Mouse (Mus musculus): Measurements from ENCODE around the gene Rpl22.

Gene Rpl22

GRCm38 (mm10) chr4:152325574-152326411 is at the start of gene Rpl22:
Gene Rpl22, plus strand, starts transcription at chr4:152325742.
- DNase-seq (ENCODE audit: low spot score in 2 of 2), result peak; percentile 91 to 92

GRCm38 (mm10) chr4:152276389-152277347 is 48.9 kb upstream of the Rpl22 start:
- no peak for DNase-seq (ENCODE audit: low spot score in 2 of 2)

- DNase-seq (ENCODE audit: low spot score in 2 of 2), result no peak
Measured at GRCm38 (mm10) chr4:152277916-152278315, 47.6 kb upstream of the Rpl22 start.

- DNase-seq (ENCODE audit: low spot score in 2 of 2), result no peak
Measured at GRCm38 (mm10) chr4:152278986-152279385, 46.6 kb upstream of the Rpl22 start.

GRCm38 (mm10) chr4:152281601-152282000 is 43.9 kb upstream of the Rpl22 start:
- DNase-seq (ENCODE audit: low spot score in 2 of 2), result no peak

GRCm38 (mm10) chr4:152282721-152283120 is 42.8 kb upstream of the Rpl22 start:
- DNase-seq (ENCODE audit: low spot score in 2 of 2), result no peak

GRCm38 (mm10) chr4:152283186-152283950 is 42.2 kb upstream of the Rpl22 start:
- DNase-seq (ENCODE audit: low spot score in 2 of 2), result peak; percentile 81 to 89

- DNase-seq (ENCODE audit: low spot score in 2 of 2), result peak in 1 of 2 experiments; percentile 49
Measured at GRCm38 (mm10) chr4:152285505-152285904, 40.0 kb upstream of the Rpl22 start.

GRCm38 (mm10) chr4:152286183-152286582 is 39.4 kb upstream of the Rpl22 start:
- DNase-seq (ENCODE audit: low spot score in 2 of 2), result no peak

- peak; percentile 62 to 73 for DNase-seq (ENCODE audit: low spot score in 2 of 2)
Measured at GRCm38 (mm10) chr4:152286887-152287286, 38.7 kb upstream of the Rpl22 start.

GRCm38 (mm10) chr4:152287317-152288120 is 38.0 kb upstream of the Rpl22 start:
- no peak for DNase-seq (ENCODE audit: low spot score in 2 of 2)

GRCm38 (mm10) chr4:152288398-152288945 is 37.1 kb upstream of the Rpl22 start:
- no peak for DNase-seq (ENCODE audit: low spot score in 2 of 2)

- no peak for DNase-seq (ENCODE audit: low spot score in 2 of 2)
Measured at GRCm38 (mm10) chr4:152290385-152290784, 35.2 kb upstream of the Rpl22 start.

- DNase-seq (ENCODE audit: low spot score in 2 of 2), result no peak
Measured at GRCm38 (mm10) chr4:152290991-152291390, 34.6 kb upstream of the Rpl22 start.

- no peak for DNase-seq (ENCODE audit: low spot score in 2 of 2)
Measured at GRCm38 (mm10) chr4:152291562-152291961, 34.0 kb upstream of the Rpl22 start, which contains the start of gene Hes3. Gene Hes3, minus strand, starts transcription at chr4:152291662.

GRCm38 (mm10) chr4:152292102-152292765 is 33.3 kb upstream of the Rpl22 start:
- no peak for DNase-seq (ENCODE audit: low spot score in 2 of 2)

GRCm38 (mm10) chr4:152294188-152294929 is 31.2 kb upstream of the Rpl22 start:
- DNase-seq (ENCODE audit: low spot score in 2 of 2), result no peak

GRCm38 (mm10) chr4:152295916-152296315 is 29.6 kb upstream of the Rpl22 start:
- DNase-seq (ENCODE audit: low spot score in 2 of 2), result no peak

- DNase-seq (ENCODE audit: low spot score in 2 of 2), result no peak
Measured at GRCm38 (mm10) chr4:152296371-152296770, 29.2 kb upstream of the Rpl22 start.

Data from urinary bladder, postnatal 4 days (tissue).